In genomic region chrX:68678815-68679486, GRCm38 (mm10) we compare ENCODE assay signal across 8 mouse cellular contexts. TPM values are rescaled to one million over a fixed set of nuclear protein-coding genes. Genes with fewer than 3 reads are reported as not detected.
DNase-seq lines count a peak whose midpoint lies in the region; ATAC-seq and TF ChIP-seq lines count a peak whose summit lies in the region.

No protein-coding gene starts in this region.

- H3K9me3 ChIP-seq in heart, postnatal 0 days (replicated peaks; ENCODE audit: control insufficient read depth, low read length), result no peaks in the 10 kb centered on the region
- H3K9me3 ChIP-seq in limb, embryonic 12.5 days, result no peaks in the 10 kb centered on the region
- no peaks in the 10 kb centered on the region for H3K9me3 ChIP-seq in midbrain, embryonic 13.5 days

- no peak for TF ChIP-seq EP300 in heart, postnatal 0 days (IDR thresholded peaks at IDR 0.05; ENCODE audit: low read depth)

- whole genome bisulfite sequencing in heart, postnatal 0 days, result 17% methylated on average over 53 of the region's 67 CpGs
- 10% methylated on average over 46 of the region's 67 CpGs for WGBS in limb, embryonic 12.5 days
- 31% methylated on average over 56 of the region's 67 CpGs for WGBS in midbrain, embryonic 13.5 days

- H3K9ac ChIP-seq in heart, postnatal 0 days (replicated peaks; ENCODE audit: low read depth, low read length), result peak overlapping the region; percentile 84
- H3K9ac ChIP-seq in limb, embryonic 12.5 days (replicated peaks), result peak overlapping the region; percentile 83
- peak overlapping the region; percentile 80 for H3K9ac ChIP-seq in midbrain, embryonic 13.5 days (replicated peaks)

- H3K27ac ChIP-seq in heart, postnatal 0 days (ENCODE audit: low read depth), result peak overlapping the region; percentile 94
- H3K27ac ChIP-seq in limb, embryonic 12.5 days, result peak overlapping the region; percentile 95
- H3K27ac ChIP-seq in midbrain, embryonic 13.5 days, result peak overlapping the region; percentile 92

- CTCF ChIA-PET in Patski (lab: Charles Lee), result no interaction called here

- no peaks in the 10 kb centered on the region for H3K36me3 ChIP-seq in heart, postnatal 0 days (replicated peaks; ENCODE audit: control insufficient read depth, insufficient read depth, low read length)
- H3K36me3 ChIP-seq in limb, embryonic 12.5 days, result no peaks in the 10 kb centered on the region
- no peaks in the 10 kb centered on the region for H3K36me3 ChIP-seq in midbrain, embryonic 13.5 days

- peak; percentile 57 for ATAC-seq in Patski
- ATAC-seq in heart, postnatal 0 days (ENCODE audit: insufficient read depth, low read depth), result peak; percentile 65
- ATAC-seq in limb, embryonic 12.5 days (ENCODE audit: insufficient number of reproducible peaks, insufficient read depth, low FRiP score, low TSS enrichment, low read depth), result peak; percentile 49
- ATAC-seq in midbrain, embryonic 13.5 days, result peak; percentile 82

- in situ Hi-C loops in Patski (cut with MboI; ENCODE audit: low pct_unique_long_range_greater_than_20kb), result no loop called here

- TF ChIP-seq CTCF in Patski (IDR thresholded peaks at IDR 0.05), result no peak
- TF ChIP-seq CTCF in heart, postnatal 0 days (IDR thresholded peaks at IDR 0.05; ENCODE audit: low read depth), result no peak

- peak overlapping the region; percentile 86 for H3K4me3 ChIP-seq in heart, postnatal 0 days (ENCODE audit: low read depth, low read length)
- H3K4me3 ChIP-seq in limb, embryonic 12.5 days (replicated peaks), result peak overlapping the region; percentile 65
- H3K4me3 ChIP-seq in midbrain, embryonic 13.5 days (replicated peaks), result peak overlapping the region; percentile 65

- H3K27me3 ChIP-seq in Patski, result peaks cover 19% of the 10 kb centered on the region
- H3K27me3 ChIP-seq in heart, postnatal 0 days (ENCODE audit: control insufficient read depth, insufficient read depth, low read length), result no peaks in the 10 kb centered on the region
- no peaks in the 10 kb centered on the region for H3K27me3 ChIP-seq in limb, embryonic 12.5 days
- H3K27me3 ChIP-seq in midbrain, embryonic 13.5 days, result no peaks in the 10 kb centered on the region

- H3K4me2 ChIP-seq in heart, postnatal 0 days (ENCODE audit: low read depth, low read length), result peak overlapping the region; percentile 59
- peak overlapping the region; percentile 48 for H3K4me2 ChIP-seq in limb, embryonic 12.5 days
- peak overlapping the region; percentile 57 for H3K4me2 ChIP-seq in midbrain, embryonic 13.5 days (replicated peaks)

- POLR2A ChIA-PET in Patski (lab: Charles Lee), result no interaction called here

- H3K4me1 ChIP-seq in heart, postnatal 0 days (ENCODE audit: control insufficient read depth, insufficient read depth), result no peaks in the 10 kb centered on the region
- H3K4me1 ChIP-seq in limb, embryonic 12.5 days (replicated peaks), result no peaks in the 10 kb centered on the region
- no peaks in the 10 kb centered on the region; the same call in 1 of the 2 replicates for H3K4me1 ChIP-seq in midbrain, embryonic 13.5 days (replicated peaks)

- peak; percentile 30 for DNase-seq in ovary, postnatal 10 days (ENCODE audit: low spot score)
- no peak for DNase-seq in ovary, adult 18-20 months (ENCODE audit: low spot score)
- no peak for DNase-seq in Patski (ENCODE audit: low read depth, low spot score)
- peak; percentile 31 for DNase-seq in embryo, embryonic 9.5 days (ENCODE audit: extremely low spot score)
- DNase-seq in heart, postnatal 0 days (ENCODE audit: low spot score), result no peak
- no peak for DNase-seq in cerebellum, adult 11-12 months

RNA-seq across cellular contexts. Expression of gene Fmr1, which starts 0.6 kb away (rescaled TPM):
- polyA plus RNA-seq in Patski (2021), result 46.3 TPM
- 15.0 and 16.1 TPM in 2 replicates for total RNA-seq in heart, postnatal 0 days (2014; rRNA removed; ENCODE audit: low replicate concordance)
- polyA plus RNA-seq in heart, postnatal 0 days (2015; fragmentation: Nextera tagmentation; extraction: Ambion mirVana), result 18.3 and 20.9 TPM in 2 replicates
- 85.6 and 86.5 TPM in 2 replicates for polyA plus RNA-seq in limb, embryonic 12.5 days (2016; fragmentation: Nextera tagmentation; extraction: Ambion mirVana)
- 49.9 and 58.7 TPM in 2 replicates for polyA plus RNA-seq in midbrain, embryonic 13.5 days (2015; fragmentation: Nextera tagmentation; extraction: Ambion mirVana)

Comparison
In these comparisons a context has a peak if more than half of its experiments do, and no peak if none do; other contexts are left out.
1. DNase-seq: peak in ovary, postnatal 10 days (single experiment) and embryo, embryonic 9.5 days (single experiment); none in ovary, adult 18-20 months (single experiment), Patski (single experiment), heart, postnatal 0 days (single experiment) and cerebellum, adult 11-12 months (single experiment).
2. Peak in every context shown above with its lines, with median percentiles within 50 percentile points of each other: ATAC-seq, H3K27ac ChIP-seq, H3K4me2 ChIP-seq, H3K4me3 ChIP-seq and H3K9ac ChIP-seq.